Mouse (Mus musculus) ES-CJ7 (cell line): ENCODE measurements around the gene Parp8.

Source experiments
- DNase-seq: peaks from one replicate; pipeline ENCODE4 v3.0.0; 2011; ENCODE audit warnings: low read depth, low spot score

The Parp8 gene

GRCm38 (mm10) chr13:116843937-116844336, 181.4 kb downstream of the Parp8 start:
- no peak for DNase-seq

GRCm38 (mm10) chr13:116830984-116831383, 194.4 kb downstream of the Parp8 start:
- no peak for DNase-seq

- no peak for DNase-seq
Measured at GRCm38 (mm10) chr13:116829015-116829414, 196.3 kb downstream of the Parp8 start.

GRCm38 (mm10) chr13:116811456-116811855, 213.9 kb downstream of the Parp8 start:
- DNase-seq, result peak; percentile 64
